Mouse (Mus musculus): ENCODE data around the gene Golm1.

GRCm38 (mm10) chr13:59655718-59656315 is 19.8 kb downstream of the Golm1 start:
- TF ChIP-seq CTCF (IDR thresholded peaks at IDR 0.05): no peak
- TF ChIP-seq EP300 (IDR thresholded peaks at IDR 0.05): no peak
